Mouse (Mus musculus) 3134 (cell line): Measurements from ENCODE around the gene Ensa.
A peak's percentile ranks its signal among the peaks of the same experiment; 100 is the strongest.
"Not testable (repeated sequence)": the region's sequence is repeated elsewhere in the genome, so short reads cannot be mapped to it uniquely, and the experiment has no call there.

Experiments
- DNase-seq: peaks from one replicate; pipeline ENCODE4 v3.0.0-alpha.2; 2011; ENCODE audit warnings: low spot score; ENCODE audit not compliant: insufficient read length; ENCODE audit errors: extremely low read depth

Ensa gene

DNA sequence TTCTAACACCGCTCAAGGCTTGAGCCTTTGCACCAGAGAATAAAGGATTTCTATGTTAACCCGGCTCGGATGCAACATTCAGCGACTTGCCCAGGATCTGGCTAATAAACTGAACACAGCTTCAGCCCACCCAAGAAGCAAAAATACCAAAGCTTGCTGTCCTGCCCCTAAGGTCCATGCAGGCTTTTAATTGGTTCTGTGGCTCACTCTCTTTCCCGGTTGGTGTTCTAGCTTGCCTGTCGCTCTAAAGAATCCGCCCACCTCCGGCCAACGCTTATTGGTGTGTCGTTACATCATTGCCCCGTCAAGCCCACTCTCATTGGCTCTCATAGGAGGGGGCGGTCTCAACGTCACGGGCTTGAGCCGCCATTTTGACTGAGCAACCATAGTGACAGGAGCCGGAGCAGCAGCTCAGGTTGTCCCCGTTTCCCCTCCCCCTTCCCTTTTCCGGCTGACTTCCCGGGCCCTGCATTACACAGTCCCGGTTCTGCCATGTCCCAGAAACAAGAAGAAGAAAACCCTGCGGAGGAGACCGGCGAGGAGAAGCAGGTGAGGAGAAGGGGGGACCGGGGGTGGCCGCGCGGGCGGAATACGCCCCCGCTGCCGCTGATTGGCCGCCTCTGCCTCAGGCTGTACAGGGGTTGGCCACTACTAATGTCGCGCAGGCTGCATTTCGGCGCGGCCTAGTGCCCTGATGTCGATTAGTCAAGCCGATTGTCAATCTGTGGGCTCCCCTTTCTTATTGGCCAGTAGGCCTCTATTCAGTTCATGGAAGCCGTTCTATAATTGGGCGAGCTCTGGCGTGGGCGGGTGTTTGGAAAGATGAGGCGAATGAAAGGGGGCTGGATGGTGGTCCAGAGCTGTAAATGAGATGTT lies at the start of gene Ensa:
Gene Ensa, plus strand, starts transcription at position 366 of the 876 bp plus-strand sequence.
- DNase-seq, result peak; percentile 96

GRCm38 (mm10) chr3:95587754-95588603 lies 36.8 kb upstream of the Ensa start:
- DNase-seq, result no peak

GRCm38 (mm10) chr3:95588604-95589086 lies 36.1 kb upstream of the Ensa start, which contains the start of gene Golph3l:
TSS of gene Golph3l (plus strand) at chr3:95588934.
- DNase-seq, result peak; percentile 88

DNA sequence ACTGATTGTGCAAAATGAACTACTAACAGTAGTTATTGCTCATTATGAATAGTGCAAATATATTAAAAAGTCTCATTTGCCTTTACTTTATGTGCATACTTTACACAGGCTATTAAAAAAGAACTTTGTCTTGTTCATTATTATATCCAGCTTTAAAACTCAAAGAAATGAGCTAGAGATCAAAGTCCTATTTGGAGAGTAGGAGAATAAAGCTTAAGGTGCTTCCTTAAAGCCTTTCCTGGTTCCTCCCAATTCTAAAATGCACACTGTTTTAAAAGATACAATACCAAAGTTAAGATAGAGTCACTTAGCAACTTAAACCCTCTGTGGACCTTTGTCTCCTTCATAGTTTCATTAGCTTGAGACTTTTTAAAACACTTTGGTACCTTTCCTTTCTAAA lies 26.1 kb upstream of the Ensa start:
- no peak for DNase-seq

DNA sequence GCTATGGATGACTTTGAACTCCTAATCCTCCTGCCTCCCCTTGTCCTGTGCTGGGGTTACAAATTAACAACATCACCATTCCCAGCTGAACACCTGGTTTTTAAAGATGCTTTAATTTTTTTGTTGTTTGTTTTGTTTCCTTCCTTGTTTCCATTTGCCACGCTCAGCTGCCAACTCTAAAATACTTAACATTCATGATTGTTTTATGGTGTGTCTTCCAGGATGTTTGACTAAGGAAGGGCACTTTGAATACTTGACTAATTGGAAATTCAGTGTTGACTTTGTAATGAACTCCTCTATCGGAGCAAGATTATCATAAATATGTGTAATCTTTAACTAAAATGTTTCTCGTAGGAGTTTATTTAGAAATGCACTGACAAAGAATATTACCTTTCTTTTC lies 23.5 kb upstream of the Ensa start:
- no peak for DNase-seq

- DNase-seq, result peak; percentile 13
Observed at GRCm38 (mm10) chr3:95606096-95606495, 18.7 kb upstream of the Ensa start.

DNA sequence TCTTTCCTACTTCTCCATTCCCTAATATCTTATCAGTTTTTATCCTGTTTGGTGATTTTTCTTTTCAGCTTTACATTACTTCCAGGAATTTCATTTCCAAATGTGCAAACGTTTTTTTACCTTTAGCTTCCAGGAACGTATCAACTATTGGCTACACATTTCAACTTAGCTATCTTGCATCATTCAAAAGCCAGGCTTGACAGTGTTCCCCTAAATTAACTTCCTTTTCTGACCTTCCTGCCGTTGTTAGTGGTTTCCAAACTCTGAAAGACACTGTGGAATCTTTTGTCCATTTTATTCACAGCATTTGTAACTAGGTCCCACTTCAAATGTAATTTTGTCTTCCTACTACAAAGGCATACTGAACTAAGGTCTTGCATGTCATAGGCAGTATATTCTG lies 15.6 kb upstream of the Ensa start:
- no peak for DNase-seq

GRCm38 (mm10) chr3:95613996-95614395 lies 10.8 kb upstream of the Ensa start:
- DNase-seq, result no peak

GRCm38 (mm10) chr3:95618511-95618910 lies 6.3 kb upstream of the Ensa start:
- no peak for DNase-seq

- no peak for DNase-seq
Observed at GRCm38 (mm10) chr3:95621241-95621640, 3.6 kb upstream of the Ensa start.

DNA sequence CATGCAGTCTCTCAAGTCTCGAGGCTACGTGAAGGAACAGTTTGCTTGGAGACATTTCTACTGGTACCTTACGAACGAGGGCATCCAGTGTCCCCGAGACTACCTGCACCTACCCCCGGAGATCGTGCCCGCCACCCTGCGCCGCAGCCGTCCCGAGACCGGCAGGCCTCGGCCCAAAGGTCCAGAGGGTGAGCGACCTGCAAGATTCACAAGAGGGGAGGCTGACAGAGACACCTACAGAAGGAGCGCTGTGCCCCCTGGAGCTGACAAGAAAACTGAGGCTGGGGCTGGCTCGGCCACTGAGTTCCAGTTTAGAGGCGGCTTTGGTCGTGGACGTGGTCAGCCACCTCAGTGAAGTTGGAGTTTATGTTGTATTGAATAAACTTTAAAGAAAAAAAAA lies 2.4 kb upstream of the Ensa start:
- DNase-seq, result not testable (repeated sequence)

DNA sequence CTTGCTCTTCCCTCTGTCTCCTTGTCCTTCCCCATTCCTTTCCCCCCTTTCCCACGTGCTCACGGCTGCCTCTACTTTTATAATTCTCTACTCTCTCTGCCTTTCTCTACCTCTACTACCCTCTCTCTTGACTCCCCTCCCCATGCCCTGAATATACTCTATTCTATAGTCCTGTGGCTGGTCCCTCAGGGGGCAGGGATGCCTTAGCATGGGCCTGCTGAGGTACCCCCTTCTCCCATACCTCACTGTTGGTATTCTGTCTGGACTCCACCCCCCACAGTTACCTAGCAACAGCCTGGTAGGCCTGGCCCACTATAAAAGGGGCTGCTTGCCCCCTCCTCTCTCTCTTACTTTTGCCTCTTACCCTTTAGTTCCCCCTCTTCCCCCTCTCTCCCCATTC lies 1.2 kb upstream of the Ensa start:
- no peak for DNase-seq

DNA sequence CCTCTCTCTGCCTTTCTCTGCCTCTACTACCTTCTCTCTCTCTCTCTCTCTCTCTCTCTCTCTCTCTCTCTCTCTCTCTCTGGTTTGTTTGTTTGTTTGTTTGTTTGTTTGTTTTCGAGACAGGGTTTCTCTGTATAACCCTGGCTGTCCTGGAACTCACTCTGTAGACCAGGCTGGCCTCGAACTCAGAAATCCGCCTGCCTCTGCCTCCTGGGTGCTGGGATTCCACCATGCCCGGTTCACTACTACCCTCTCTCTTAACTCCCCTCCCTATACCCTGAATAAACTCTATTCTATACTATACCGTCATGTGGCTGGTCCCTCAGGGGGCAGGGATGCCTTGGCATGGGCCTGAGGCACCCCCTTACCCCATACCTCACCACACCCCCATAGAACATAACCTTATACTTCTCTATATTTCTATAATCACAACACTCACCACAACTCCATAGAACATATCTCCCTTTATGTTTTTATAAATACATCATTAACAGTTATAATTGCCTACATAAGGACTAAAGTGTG lies 740 bp upstream of the Ensa start:
- not testable (repeated sequence) for DNase-seq

DNA sequence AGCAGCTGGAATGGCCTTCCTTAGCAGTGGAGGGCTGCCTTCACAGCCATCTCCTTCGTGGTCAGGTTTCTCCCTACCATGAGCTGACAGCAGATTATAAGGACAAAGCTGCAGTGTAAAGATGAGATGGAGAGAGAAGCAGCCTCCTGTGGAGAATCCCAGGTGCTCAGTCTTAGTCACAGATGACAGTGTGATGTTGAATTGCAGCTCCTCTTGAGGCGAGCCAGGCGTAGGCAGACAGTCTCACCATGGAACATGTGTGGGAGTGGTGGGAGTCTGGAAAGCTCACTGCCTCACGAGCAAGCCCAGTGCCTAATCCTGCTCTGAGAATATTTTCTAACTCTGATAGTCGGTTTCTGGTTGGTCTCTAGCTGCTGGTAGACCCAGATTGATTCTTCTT lies 3.0 kb downstream of the Ensa start:
- no peak for DNase-seq

DNA sequence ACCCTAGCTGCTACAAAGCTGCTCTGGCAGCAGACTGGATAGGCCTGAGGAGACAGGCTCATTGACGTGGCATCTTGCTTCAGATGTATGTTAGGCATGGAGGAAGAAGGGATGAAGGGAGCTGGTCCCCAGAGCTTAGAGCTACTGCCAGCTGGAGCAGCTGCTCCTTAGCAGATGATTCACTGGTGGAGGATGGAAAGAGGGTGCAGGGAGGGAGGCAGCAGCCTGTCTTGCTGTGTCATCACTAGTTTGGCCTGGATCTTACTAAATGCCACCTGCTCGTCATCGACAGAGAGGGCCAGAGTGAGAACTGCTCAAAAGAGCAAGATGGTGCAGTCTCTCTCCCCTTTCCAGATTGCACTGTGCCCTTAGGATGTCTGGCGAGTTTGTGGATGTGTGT lies 5.0 kb downstream of the Ensa start:
- DNase-seq, result peak; percentile 33

- no peak for DNase-seq
Observed at GRCm38 (mm10) chr3:95630856-95631255, 6.1 kb downstream of the Ensa start.

GRCm38 (mm10) chr3:95631304-95631703 lies 6.5 kb downstream of the Ensa start:
- DNase-seq, result no peak

DNA sequence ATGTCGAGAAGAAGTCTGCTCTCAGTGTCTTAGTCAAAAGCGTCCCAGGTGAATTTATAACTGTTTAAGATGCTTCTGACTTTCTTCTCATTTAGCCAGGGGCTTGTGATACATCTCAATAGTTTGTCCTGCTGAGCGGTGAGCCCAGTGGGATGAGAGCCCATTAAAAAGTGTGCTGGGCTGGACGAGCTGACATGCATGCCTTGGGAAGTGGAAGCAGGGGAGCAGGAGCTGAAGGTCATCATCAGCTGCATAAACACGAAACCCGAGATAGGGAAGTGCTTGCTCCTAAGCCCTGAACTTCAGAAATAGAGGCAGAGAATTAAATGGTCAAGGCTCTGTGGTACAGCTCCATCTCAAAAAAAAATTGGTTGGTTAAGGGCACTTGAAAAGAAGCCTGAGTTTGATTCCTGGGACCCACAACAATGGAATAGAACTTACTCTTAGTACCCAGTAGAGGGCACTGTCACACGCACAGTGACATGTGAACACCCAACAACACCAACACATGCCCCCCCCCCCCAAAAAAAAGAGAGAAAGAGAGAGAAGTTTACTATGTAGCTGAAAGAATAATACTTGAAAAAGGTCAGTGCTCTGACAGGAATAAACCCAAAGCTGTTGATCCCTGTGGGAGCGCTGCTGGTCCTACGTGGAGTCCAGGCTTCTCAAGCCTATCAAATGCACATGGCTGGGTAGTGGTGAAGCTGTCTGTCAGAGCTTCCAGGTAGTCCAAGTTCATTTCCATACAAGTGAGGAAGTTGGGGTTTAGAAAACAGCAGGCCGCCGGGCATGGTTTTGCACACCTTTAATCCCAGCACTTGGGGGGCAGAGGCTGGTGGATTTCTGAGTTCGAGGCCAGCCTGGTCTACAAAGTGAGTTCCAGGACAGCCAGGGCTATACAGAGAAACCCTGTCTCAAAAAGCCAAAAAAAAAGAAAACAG lies 8.1 kb downstream of the Ensa start:
- DNase-seq, result no peak

GRCm38 (mm10) chr3:95635636-95636035 lies 10.8 kb downstream of the Ensa start:
- no peak for DNase-seq

DNA sequence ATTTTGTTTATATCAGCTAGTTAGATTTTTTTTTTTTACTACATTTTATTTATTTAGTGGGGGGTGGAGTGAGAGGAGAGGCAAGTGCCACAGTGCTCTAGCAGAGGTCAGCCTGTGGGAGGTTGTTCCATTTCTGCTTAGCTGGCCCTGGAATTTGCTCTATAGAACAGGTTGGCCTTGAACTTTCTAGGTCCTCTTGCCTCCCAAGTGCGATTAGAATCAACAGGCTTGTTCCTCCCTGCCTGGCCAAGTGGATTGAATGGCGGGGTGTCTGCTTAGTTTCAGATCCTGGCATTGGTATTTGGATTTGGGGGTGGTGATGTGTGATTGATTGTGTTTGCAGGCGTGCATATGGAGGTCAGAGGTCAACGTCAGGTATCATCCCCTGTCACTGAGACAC lies 11.3 kb downstream of the Ensa start:
- DNase-seq, result no peak
